In the genomic region with DNA sequence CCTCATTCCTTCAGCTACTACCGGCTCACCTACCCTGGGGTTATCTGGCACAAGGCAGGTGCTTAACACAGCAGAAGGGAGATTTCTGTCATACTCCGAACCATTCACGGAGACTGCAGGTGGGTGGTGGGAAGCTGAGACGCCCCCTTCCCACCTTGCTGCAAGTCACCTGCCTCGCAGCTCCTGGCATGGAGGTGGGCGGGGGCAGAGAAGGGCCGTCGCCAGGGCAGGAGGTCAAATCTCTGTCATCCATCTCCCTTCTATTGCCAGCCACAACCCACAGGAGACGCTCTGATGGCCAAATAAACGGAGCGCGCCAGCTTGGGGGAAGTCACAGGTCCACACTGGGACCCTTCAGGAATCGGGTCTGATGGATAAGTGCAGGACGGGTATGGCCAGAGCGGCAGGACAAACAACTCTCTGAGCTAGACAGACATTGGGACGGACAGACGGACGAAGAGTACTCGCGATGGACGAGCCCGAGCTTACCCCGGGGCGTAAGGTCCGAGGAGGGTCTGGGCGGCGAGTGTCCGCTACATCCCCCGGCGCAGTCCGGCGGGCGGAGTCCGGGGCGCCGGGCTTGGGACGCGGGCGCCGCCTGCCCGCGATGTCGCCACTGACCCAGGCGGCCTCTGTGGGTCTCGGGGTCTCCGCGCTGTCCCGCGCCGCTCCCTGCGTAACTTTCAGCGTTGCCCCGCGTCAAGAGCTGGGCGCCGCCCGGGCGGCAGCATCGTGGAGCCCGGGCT, we compare ENCODE assay signal across 8 mouse cellular contexts. TPM values are rescaled to one million over a fixed set of nuclear protein-coding genes. Genes with fewer than 3 reads are reported as not detected.
A peak's percentile ranks its signal among the peaks of the same experiment; 100 is the strongest.
DNase-seq lines count a peak whose midpoint lies in the region; ATAC-seq and TF ChIP-seq lines count a peak whose summit lies in the region.

A gene (minus strand): TSS at position 535 of the 746 bp plus-strand sequence.

- no peaks in the 10 kb centered on the region for H3K79me2 ChIP-seq in heart, adult 2 months (replicated peaks; ENCODE audit: control insufficient read depth, insufficient read depth, low read length)

- peak within 1 kb of the TSS; percentile 62 for H3K9ac ChIP-seq in heart, adult 2 months (ENCODE audit: low read depth, low read length)
- peak within 1 kb of the TSS; percentile 57 for H3K9ac ChIP-seq in limb, embryonic 12.5 days (replicated peaks)
- peak within 1 kb of the TSS; percentile 29 for H3K9ac ChIP-seq in stomach, embryonic 15.5 days

- no peak within 1 kb of the TSS for H3K27ac ChIP-seq in heart, adult 2 months
- no peak within 1 kb of the TSS for H3K27ac ChIP-seq in thymus, adult 2 months (ENCODE audit: control insufficient read depth, insufficient read depth, low read length)
- H3K27ac ChIP-seq in limb, embryonic 12.5 days, result no peak within 1 kb of the TSS
- H3K27ac ChIP-seq in stomach, embryonic 15.5 days, result no peak within 1 kb of the TSS

- TF ChIP-seq POLR2A in heart, adult 2 months (IDR thresholded peaks at IDR 0.05; ENCODE audit: insufficient read depth, low read depth, low read length), result no peak
- TF ChIP-seq POLR2A in thymus, adult 2 months (IDR thresholded peaks at IDR 0.05; ENCODE audit: control insufficient read depth, extremely low read depth, insufficient read depth, low read length, poor library complexity), result no peak

- TF ChIP-seq EP300 in heart, adult 2 months (IDR thresholded peaks at IDR 0.05; ENCODE audit: insufficient read depth, low read depth, low read length), result no peak

- H3K4me1 ChIP-seq in heart, adult 2 months (ENCODE audit: control insufficient read depth, insufficient read depth, low read length), result peaks cover 2% of the 10 kb centered on the region
- peaks cover 5% of the 10 kb centered on the region; the same call in 1 of the 2 replicates for H3K4me1 ChIP-seq in thymus, adult 2 months (replicated peaks; ENCODE audit: control insufficient read depth, insufficient read depth, low read length)
- peaks cover 16% of the 10 kb centered on the region for H3K4me1 ChIP-seq in limb, embryonic 12.5 days (replicated peaks)
- H3K4me1 ChIP-seq in stomach, embryonic 15.5 days, result peaks cover 18% of the 10 kb centered on the region

- no peak for TF ChIP-seq CTCF in heart, adult 2 months (IDR thresholded peaks at IDR 0.05)
- no peak for TF ChIP-seq CTCF in thymus, adult 2 months (IDR thresholded peaks at IDR 0.05; ENCODE audit: borderline replicate concordance, control insufficient read depth, extremely low read depth, insufficient read depth, low read length, poor library complexity)

- peak within 1 kb of the TSS; percentile 61 for H3K4me3 ChIP-seq in heart, adult 2 months
- H3K4me3 ChIP-seq in thymus, adult 2 months (ENCODE audit: control insufficient read depth, insufficient read depth, low read length), result peak within 1 kb of the TSS; percentile 12; the same call in 1 of the 2 replicates
- peak within 1 kb of the TSS; percentile 59 for H3K4me3 ChIP-seq in limb, embryonic 12.5 days (replicated peaks)
- peak within 1 kb of the TSS; percentile 57 for H3K4me3 ChIP-seq in stomach, embryonic 15.5 days (replicated peaks)

- H3K9me3 ChIP-seq in limb, embryonic 12.5 days, result no peaks in the 10 kb centered on the region
- no peaks in the 10 kb centered on the region for H3K9me3 ChIP-seq in stomach, embryonic 15.5 days

- H3K36me3 ChIP-seq in heart, adult 2 months (ENCODE audit: control insufficient read depth, insufficient read depth, low read length), result no peaks in the 10 kb centered on the region
- H3K36me3 ChIP-seq in thymus, adult 2 months (ENCODE audit: control insufficient read depth, insufficient read depth, low read length), result no peaks in the 10 kb centered on the region
- no peaks in the 10 kb centered on the region for H3K36me3 ChIP-seq in limb, embryonic 12.5 days
- H3K36me3 ChIP-seq in stomach, embryonic 15.5 days, result no peaks in the 10 kb centered on the region

- peak in 1 of 2 experiments; percentile 45 for DNase-seq in heart, adult 2 months
- no peak for DNase-seq in heart, postnatal 25 days (ENCODE audit: low spot score)
- no peak for DNase-seq in thymus, adult 2 months
- no peak for DNase-seq in thymus, postnatal 4 days
- no peak for DNase-seq in right cerebral cortex, adult 18-20 months
- no peak for DNase-seq in spleen, postnatal 10 days (ENCODE audit: low spot score in 2 of 2)

- intact Hi-C loops in heart, adult 2 months (cut with DNase I), result no loop called here
- intact Hi-C loops in heart, postnatal 25 days (cut with DNase I), result no loop called here

- 3% methylated on average over 60 of the region's 60 CpGs for WGBS in heart, adult 2 months
- WGBS in thymus, adult 2 months, result 6% methylated on average over 59 of the region's 60 CpGs
- under 1% methylated on average over 48 of the region's 60 CpGs for WGBS in limb, embryonic 12.5 days
- 1% methylated on average over 57 of the region's 60 CpGs for WGBS in stomach, embryonic 15.5 days

- H3K4me2 ChIP-seq in limb, embryonic 12.5 days, result peak within 1 kb of the TSS; percentile 99
- H3K4me2 ChIP-seq in stomach, embryonic 15.5 days, result peak within 1 kb of the TSS; percentile 100

- peaks cover 9% of the 10 kb centered on the region for H3K27me3 ChIP-seq in heart, adult 2 months (ENCODE audit: control insufficient read depth, insufficient read depth, low read length)
- peaks cover 37% of the 10 kb centered on the region for H3K27me3 ChIP-seq in thymus, adult 2 months (ENCODE audit: control insufficient read depth, insufficient read depth, low read length)
- peaks cover 100% of the 10 kb centered on the region for H3K27me3 ChIP-seq in limb, embryonic 12.5 days
- H3K27me3 ChIP-seq in stomach, embryonic 15.5 days (replicated peaks), result peaks cover 71% of the 10 kb centered on the region

- no peak for ATAC-seq in limb, embryonic 12.5 days (ENCODE audit: insufficient number of reproducible peaks, insufficient read depth, low FRiP score, low TSS enrichment, low read depth)
- ATAC-seq in stomach, embryonic 15.5 days (ENCODE audit: insufficient read depth, low FRiP score, low read depth), result no peak

RNA-seq across cellular contexts. Expression of the gene that starts here (rescaled TPM):
- total RNA-seq in heart, adult 2 months (2021), result 1 to 10 TPM in 1 of 2 experiments, under 1 TPM in 1; 0.50 to 1.1 TPM
- 0.06 and 0.21 TPM in 2 replicates for polyA plus RNA-seq in heart, adult 2 months (2012; rRNA removed)
- not detected for total RNA-seq in heart, postnatal 25 days (2021)
- not detected in 2 replicates for polyA plus RNA-seq in thymus, adult 2 months (2012; rRNA removed)
- polyA plus RNA-seq in limb, embryonic 12.5 days (2016; fragmentation: Nextera tagmentation; extraction: Ambion mirVana), result not detected in 2 replicates
- 0.05 TPM in 1 of 2 replicates, not detected in the other for polyA plus RNA-seq in stomach, embryonic 15.5 days (2015; fragmentation: Nextera tagmentation; extraction: Ambion mirVana)
